Mouse (Mus musculus) left cerebral cortex, adult 11 months (tissue): ENCODE measurements around the gene Ubxn1.

Experiments
- DNase-seq: peaks from one replicate; pipeline ENCODE4 v3.0.0; 2022; ENCODE audit warnings: low spot score

The Ubxn1 gene

DNA sequence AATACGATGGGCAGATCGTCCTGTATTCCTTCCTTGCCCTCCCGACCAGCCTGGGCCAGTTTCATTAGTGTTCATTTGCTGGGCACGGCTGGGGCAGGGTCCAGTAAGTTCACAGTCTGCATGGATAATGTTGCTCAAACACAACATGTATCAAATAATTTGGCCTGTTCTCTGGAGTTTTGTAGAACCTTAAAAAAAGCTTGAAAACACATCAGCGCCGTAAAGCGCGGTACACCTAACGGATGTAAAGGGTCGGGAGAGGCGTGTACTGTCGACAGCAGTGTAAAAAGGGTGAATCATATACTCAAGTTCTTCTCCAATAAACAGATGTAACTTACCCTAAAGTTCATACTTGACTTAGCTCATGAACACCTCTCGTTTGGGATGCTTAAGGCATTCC, 27.3 kb downstream of the Ubxn1 start:
- no peak for DNase-seq

DNA sequence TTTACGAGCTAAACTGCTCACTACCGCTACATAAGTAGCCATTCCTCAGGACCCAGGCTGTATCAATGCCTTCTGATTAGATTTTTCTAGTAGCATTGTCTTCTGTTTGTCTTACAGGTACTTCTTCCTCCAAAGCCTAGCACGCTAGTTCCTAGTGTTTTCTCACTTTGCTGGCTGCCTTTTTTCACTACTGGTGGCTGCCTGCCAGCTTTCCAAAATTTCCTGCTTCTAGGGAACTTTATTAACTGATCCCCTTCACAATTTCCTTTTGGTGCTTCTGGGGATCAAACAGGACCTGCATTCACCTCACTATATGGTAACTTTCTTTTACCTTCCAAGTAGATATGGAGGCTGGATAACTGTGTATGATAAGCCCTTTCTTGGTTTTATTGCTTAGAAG, 27.8 kb downstream of the Ubxn1 start:
- DNase-seq, result no peak

DNA sequence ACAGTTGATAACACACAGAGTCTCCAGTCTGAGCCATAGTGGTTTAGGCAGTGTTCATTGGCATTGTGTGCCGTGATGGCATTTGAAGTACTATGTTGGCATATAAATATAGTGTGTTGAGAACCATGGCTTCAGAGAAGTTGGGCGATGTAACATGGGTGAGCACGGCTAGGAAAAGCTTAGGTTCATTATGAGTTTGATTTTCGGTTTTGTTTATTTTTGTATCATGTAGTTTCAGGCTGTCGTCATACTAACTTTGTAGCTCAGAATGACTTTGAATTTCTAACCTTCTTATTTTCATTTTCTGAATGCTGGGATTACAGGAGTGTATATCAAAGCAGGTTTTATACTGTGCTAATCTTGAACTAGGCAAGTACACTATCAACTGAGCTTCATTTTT, 32.1 kb downstream of the Ubxn1 start:
- DNase-seq, result no peak

DNA sequence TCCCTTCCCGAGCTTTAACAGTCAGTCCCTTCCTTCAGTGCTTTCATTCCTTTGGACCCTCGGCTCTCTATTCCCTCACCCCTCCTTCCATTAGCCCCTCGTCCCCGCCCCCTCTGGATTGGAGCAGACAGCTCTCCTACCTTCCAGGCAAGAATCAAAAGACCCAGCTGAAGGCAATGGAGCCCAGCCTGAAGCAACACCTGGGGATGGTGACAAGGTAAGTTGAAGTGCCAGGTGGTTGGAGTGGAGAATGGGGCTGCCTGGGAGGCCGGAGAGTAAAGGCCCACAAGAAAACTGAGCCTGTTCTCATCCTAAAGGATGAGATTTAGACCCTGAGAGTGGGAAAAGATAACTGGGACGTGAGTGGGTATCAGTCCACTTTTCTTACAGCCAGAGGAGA, 37.2 kb downstream of the Ubxn1 start:
- no peak for DNase-seq

DNA sequence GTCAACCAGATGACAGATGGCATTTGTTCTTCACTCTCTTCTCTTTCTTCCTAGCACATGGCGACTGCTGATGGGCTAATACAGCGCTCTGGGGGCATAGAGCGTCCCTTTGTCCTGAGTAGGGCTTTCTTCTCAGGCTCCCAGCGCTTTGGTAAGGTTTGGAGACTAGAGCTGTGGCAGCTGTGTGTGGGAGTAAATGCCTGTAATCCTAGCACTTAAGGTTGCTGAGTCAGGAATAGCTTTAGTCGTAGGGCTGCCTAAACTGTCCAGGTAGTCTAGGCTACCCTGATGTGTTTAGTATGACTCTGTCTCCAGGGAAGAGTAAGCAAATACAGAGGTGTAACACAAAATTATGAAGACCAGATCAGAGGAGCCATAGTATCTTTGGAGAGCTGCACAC, 40.5 kb downstream of the Ubxn1 start:
- no peak for DNase-seq

DNA sequence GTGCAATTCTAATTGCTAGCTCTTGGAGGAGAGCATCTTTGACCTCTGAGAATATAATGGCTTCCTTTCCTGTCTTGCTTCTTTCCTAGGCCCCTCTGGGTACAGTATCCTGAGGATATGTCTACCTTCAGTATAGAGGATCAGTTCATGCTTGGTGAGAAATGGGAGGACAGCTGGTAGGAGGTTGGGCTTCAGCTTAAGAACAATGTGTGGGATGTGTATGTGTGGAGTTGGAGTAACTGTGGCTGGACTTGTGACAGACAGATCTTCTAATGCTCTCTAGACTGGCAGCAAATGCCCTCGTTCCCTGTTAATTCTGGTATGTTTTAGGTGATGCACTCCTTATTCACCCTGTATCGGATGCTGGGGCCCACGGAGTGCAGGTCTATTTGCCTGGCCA, 42.9 kb downstream of the Ubxn1 start:
- DNase-seq, result no peak

DNA sequence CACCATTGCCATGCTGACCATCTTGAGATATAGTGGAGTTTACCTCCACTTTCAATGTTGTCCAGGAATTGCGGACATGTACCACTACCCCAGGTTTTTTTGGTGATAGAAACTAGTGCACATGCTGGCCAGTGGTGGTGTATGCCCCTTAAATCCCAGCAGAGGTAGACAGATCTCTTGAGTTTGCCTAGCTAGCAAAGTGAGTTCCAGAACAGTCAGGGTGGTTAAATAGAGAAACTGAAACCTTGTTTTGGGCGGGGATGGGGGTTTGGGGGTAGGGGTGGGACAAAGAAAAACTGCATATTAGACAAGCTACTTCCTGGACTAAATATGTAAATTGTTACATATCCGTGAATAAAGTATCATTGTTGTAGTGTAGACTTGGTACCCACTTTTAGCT, 47.7 kb downstream of the Ubxn1 start:
- no peak for DNase-seq

DNA sequence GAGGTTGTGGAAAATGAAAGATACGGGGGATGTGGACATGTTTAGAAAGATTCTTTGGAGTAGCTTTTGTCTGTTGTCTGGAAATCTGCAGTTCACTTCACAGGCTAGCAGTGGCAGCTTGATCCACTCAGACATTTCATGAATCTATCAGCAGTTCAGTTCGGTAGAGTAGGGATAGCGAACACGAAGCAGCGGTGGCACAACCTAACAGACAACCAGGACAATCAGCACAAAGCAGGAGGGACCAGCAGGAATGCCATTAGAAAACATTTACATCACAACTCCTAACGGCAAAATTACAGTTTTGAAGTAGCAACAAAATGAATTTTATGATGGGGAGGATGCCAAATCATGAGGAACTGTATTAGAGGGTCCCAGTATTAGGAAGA, 48.4 kb downstream of the Ubxn1 start:
- DNase-seq, result no peak

DNA sequence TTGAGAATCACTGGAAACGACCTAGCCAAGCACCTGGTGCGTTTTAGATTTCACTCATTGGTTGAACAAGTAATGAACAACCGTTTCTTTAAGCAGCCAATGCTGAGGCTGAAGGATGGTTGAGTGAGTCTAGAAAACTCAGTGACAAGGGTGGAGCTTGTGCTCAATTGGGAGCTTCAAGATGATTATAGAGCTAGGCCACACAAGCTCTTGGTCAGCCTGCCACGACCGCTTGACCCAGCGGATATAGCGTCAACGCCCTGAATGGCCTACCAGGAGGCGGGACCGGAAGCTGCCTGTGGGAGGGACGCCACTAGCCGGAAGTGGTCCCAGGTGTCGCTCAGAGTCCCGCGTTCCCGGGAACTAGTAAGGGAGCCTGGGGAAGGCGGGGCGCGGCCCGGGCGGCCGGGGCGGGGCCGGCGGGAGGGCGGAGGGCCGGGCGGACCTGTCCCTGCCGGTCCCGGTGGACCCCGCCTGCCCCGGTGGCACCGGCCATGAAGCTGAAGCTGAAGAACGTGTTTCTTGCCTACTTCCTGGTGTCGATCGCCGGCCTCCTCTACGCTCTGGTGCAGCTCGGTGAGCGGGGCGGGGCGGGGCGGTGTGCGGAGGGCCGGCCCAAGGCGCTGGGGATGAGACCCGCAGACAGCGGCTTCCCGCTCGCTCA, 48.9 kb downstream of the Ubxn1 start, which contains the start of gene B3gat3:
TSS of gene B3gat3 (plus strand) at position 302 of the 664 bp plus-strand sequence.
- DNase-seq, result peak; percentile 87

DNA sequence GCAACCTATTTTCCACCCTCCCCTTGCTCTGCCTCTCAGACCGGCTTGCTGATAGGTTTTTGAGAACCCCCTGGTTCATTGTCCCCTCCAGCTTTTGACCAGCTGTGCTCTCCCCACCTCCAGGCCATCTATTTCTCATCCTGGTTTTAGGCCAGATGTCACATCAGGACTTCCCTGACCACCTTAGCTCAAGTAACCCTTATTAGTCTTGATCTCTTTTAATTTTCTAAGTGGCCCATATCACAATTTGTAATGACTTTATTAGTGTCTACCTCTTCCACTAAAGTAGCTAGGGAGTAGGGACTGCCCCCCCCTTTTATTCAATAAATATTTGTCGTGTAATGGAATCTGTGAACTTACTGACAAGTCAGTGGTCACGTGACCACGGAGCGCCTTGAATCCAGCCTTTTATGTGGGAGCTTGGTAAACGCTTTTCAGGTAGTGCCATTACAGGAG, 49.6 kb downstream of the Ubxn1 start:
- no peak for DNase-seq

DNA sequence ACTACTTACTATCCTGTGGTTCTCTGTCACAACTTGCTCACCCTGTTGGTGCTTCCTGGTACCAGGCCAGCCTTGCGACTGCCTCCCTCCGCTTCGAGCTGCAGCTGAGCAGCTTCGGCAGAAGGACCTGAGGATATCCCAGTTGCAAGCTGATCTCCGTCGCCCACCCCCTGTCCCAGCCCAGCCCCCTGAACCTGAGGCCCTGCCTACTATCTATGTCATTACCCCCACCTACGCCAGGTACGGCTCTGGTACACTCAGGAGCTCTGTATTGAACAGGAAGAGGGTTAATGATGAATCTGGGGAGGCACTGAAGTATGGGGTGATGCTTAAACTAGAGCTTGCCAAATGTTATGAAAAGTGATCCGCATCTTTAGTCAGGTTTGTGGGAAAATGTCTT, 50.4 kb downstream of the Ubxn1 start:
- DNase-seq, result no peak
